Mouse (Mus musculus) lung, embryonic 15.5 days (tissue): ENCODE results near the gene Cyb561. TPM values are rescaled to one million over a fixed set of nuclear protein-coding genes. Genes with fewer than 3 reads are reported as not detected.

Experiments
- ATAC-seq: fragments of 200-750 bp; cut with Nextera tagmentation; 2 replicates; pipeline ENCODE4 v1.8.0; 2017; ENCODE audit warnings: moderate number of reproducible peaks, borderline replicate concordance; ENCODE audit not compliant: low FRiP score, low TSS enrichment; ENCODE audit errors: extremely low read depth
- H3K27ac ChIP-seq: fragments of 300-500 bp; sonication (generic); 2 replicates; pipeline ENCODE4 v1.5.1; 2015; ENCODE audit warnings: moderate library complexity, mild to moderate bottlenecking, inconsistent platforms
- H3K27me3 ChIP-seq: fragments of 300-500 bp; sonication (generic); 2 replicates; pipeline ENCODE4 v1.6.1; 2015; ENCODE audit warnings: inconsistent platforms
- H3K36me3 ChIP-seq: fragments of 300-500 bp; sonication (generic); 2 replicates; pipeline ENCODE4 v1.6.1; 2015; ENCODE audit warnings: inconsistent platforms
- H3K4me1 ChIP-seq: fragments of 300-500 bp; sonication (generic); 2 replicates; pipeline ENCODE4 v1.6.1; 2015; ENCODE audit warnings: inconsistent platforms
- H3K4me2 ChIP-seq: fragments of 300-500 bp; sonication (generic); 2 replicates; pipeline ENCODE4 v1.6.1; 2015; ENCODE audit warnings: inconsistent platforms, mild to moderate bottlenecking, moderate library complexity
- H3K4me3 ChIP-seq: fragments of 300-500 bp; sonication (generic); 2 replicates; pipeline ENCODE4 v1.5.1; 2015; ENCODE audit warnings: mild to moderate bottlenecking, inconsistent platforms
- H3K9ac ChIP-seq: fragments of 300-500 bp; sonication (generic); 2 replicates; pipeline ENCODE4 v1.6.1; 2015; ENCODE audit warnings: inconsistent platforms
- H3K9me3 ChIP-seq: fragments of 300-500 bp; sonication (generic); 2 replicates; pipeline ENCODE4 v1.6.1; 2016; ENCODE audit warnings: inconsistent platforms
- WGBS: fragments of 180-500 bp; shearing (Covaris S2); methylation state at CpG from one replicate; pipeline ENCODE4 v1.1.7; 2015; 5-methylcytosine and 5-hydroxymethylcytosine counted together
- polyA plus RNA-seq: library from polyadenylated mRNA; unstranded; fragments of >200 nt; fragmentation: Nextera tagmentation; extraction: Ambion mirVana; gene quantifications from 2 replicates; pipeline ENCODE4 v1.2.1, GENCODE M21; 2015

The Cyb561 gene
- polyA plus RNA-seq: 34.2 and 39.8 TPM in 2 replicates

- no peaks in the 10 kb centered on the region for H3K27me3 ChIP-seq
- H3K9me3 ChIP-seq: no peaks in the 10 kb centered on the region
- no peaks in the 10 kb centered on the region for H3K36me3 ChIP-seq
- ATAC-seq: no peak
- H3K4me2 ChIP-seq: no peak within 1 kb of the TSS
- no peak within 1 kb of the TSS for H3K4me3 ChIP-seq
- 60% methylated on average over 12 of the region's 12 CpGs for WGBS
- peaks cover 10% of the 10 kb centered on the region for H3K4me1 ChIP-seq
- no peak within 1 kb of the TSS for H3K9ac ChIP-seq
- no peak within 1 kb of the TSS for H3K27ac ChIP-seq
Observed at GRCm38 (mm10) chr11:105952911-105953386, at the start of gene Cyb561. Gene Cyb561 (minus strand): TSS chr11:105953336.

GRCm38 (mm10) chr11:106001718-106002117, 48.6 kb upstream of the Cyb561 start:
- Histone ChIP-seq H3K9me3 (no peaks in the 10 kb centered on the region), H3K4me1 (no peaks in the 10 kb centered on the region), H3K36me3 (no peaks in the 10 kb centered on the region), H3K4me3 (no peak overlapping the region), H3K9ac (no peak overlapping the region), H3K27me3 (no peaks in the 10 kb centered on the region), H3K4me2 (no peak overlapping the region), H3K27ac (no peak overlapping the region)
- no peak for ATAC-seq
- 37% methylated on average over 4 of the region's 4 CpGs for WGBS

- Histone ChIP-seq H3K9me3 (no peaks in the 10 kb centered on the region), H3K27ac (no peak overlapping the region), H3K9ac (no peak overlapping the region), H3K4me2 (no peak overlapping the region), H3K4me3 (no peak overlapping the region), H3K36me3 (no peaks in the 10 kb centered on the region), H3K4me1 (no peaks in the 10 kb centered on the region), H3K27me3 (no peaks in the 10 kb centered on the region)
- ATAC-seq: no peak
- 93% methylated on average over 6 of the region's 6 CpGs for WGBS
Observed at GRCm38 (mm10) chr11:106000062-106000461, 46.9 kb upstream of the Cyb561 start.

- no peak for ATAC-seq
- 94% methylated on average over 3 of the region's 3 CpGs for WGBS
- H3K27me3 ChIP-seq: no peaks in the 10 kb centered on the region
- no peaks in the 10 kb centered on the region for H3K9me3 ChIP-seq
- H3K4me2 ChIP-seq: no peak within 1 kb of the TSS
- H3K27ac ChIP-seq: no peak within 1 kb of the TSS
- no peak within 1 kb of the TSS for H3K9ac ChIP-seq
- no peak within 1 kb of the TSS for H3K4me3 ChIP-seq
- H3K4me1 ChIP-seq: no peaks in the 10 kb centered on the region
- no peaks in the 10 kb centered on the region for H3K36me3 ChIP-seq
Observed at GRCm38 (mm10) chr11:105994375-105994774, 41.2 kb upstream of the Cyb561 start, which contains the start of gene Ace3. Gene Ace3 (plus strand): TSS chr11:105994675.

GRCm38 (mm10) chr11:105990231-105990630, 37.1 kb upstream of the Cyb561 start:
- Histone ChIP-seq H3K9me3 (no peaks in the 10 kb centered on the region), H3K4me1 (no peaks in the 10 kb centered on the region), H3K4me3 (no peak overlapping the region), H3K4me2 (no peak overlapping the region), H3K9ac (no peak overlapping the region), H3K27ac (peak overlapping the region; percentile 35; the same call in 1 of the 2 replicates), H3K27me3 (no peaks in the 10 kb centered on the region), H3K36me3 (no peaks in the 10 kb centered on the region)
- WGBS: 47% methylated on average over 2 of the region's 2 CpGs
- peak; percentile 30; the same call in 1 of the 2 replicates for ATAC-seq

- Histone ChIP-seq H3K27ac (no peak overlapping the region), H3K36me3 (no peaks in the 10 kb centered on the region), H3K27me3 (no peaks in the 10 kb centered on the region), H3K9ac (no peak overlapping the region), H3K9me3 (no peaks in the 10 kb centered on the region), H3K4me2 (no peak overlapping the region), H3K4me1 (no peaks in the 10 kb centered on the region), H3K4me3 (no peak overlapping the region)
- no peak; the same call in 1 of the 2 replicates for ATAC-seq
- 64% methylated on average over 6 of the region's 6 CpGs for WGBS
Observed at GRCm38 (mm10) chr11:105989446-105989845, 36.3 kb upstream of the Cyb561 start.

- H3K4me3 ChIP-seq: no peak overlapping the region
- H3K4me1 ChIP-seq: no peaks in the 10 kb centered on the region
- no peak overlapping the region for H3K4me2 ChIP-seq
- no peak overlapping the region for H3K9ac ChIP-seq
- no peaks in the 10 kb centered on the region for H3K9me3 ChIP-seq
- ATAC-seq: 0 out of 2 replicates have a peak, but pooled peaks have one; percentile 6
- 53% methylated on average over 6 of the region's 6 CpGs for WGBS
- H3K36me3 ChIP-seq: no peaks in the 10 kb centered on the region
- no peaks in the 10 kb centered on the region for H3K27me3 ChIP-seq
- no peak overlapping the region for H3K27ac ChIP-seq
Observed at GRCm38 (mm10) chr11:105987446-105987845, 34.3 kb upstream of the Cyb561 start.

- Histone ChIP-seq H3K9me3 (no peaks in the 10 kb centered on the region), H3K4me2 (no peak overlapping the region), H3K4me3 (no peak overlapping the region), H3K27ac (no peak overlapping the region), H3K9ac (no peak overlapping the region), H3K36me3 (no peaks in the 10 kb centered on the region), H3K27me3 (no peaks in the 10 kb centered on the region), H3K4me1 (no peaks in the 10 kb centered on the region)
- no peak for ATAC-seq
- WGBS: 75% methylated on average over 4 of the region's 4 CpGs
Observed at GRCm38 (mm10) chr11:105984452-105984851, 31.3 kb upstream of the Cyb561 start.

GRCm38 (mm10) chr11:105978634-105979033, 25.5 kb upstream of the Cyb561 start:
- no peak overlapping the region for H3K4me3 ChIP-seq
- no peak overlapping the region for H3K27ac ChIP-seq
- 50% methylated on average over 5 of the region's 5 CpGs for whole genome bisulfite sequencing
- no peaks in the 10 kb centered on the region for H3K36me3 ChIP-seq
- H3K4me2 ChIP-seq: no peak overlapping the region
- ATAC-seq: no peak
- no peaks in the 10 kb centered on the region for H3K9me3 ChIP-seq
- H3K9ac ChIP-seq: no peak overlapping the region
- no peaks in the 10 kb centered on the region for H3K4me1 ChIP-seq
- no peaks in the 10 kb centered on the region for H3K27me3 ChIP-seq

GRCm38 (mm10) chr11:105978232-105978631, 25.1 kb upstream of the Cyb561 start:
- Histone ChIP-seq H3K4me3 (no peak overlapping the region), H3K9ac (no peak overlapping the region), H3K4me2 (no peak overlapping the region), H3K36me3 (no peaks in the 10 kb centered on the region), H3K9me3 (no peaks in the 10 kb centered on the region), H3K27ac (no peak overlapping the region), H3K4me1 (no peaks in the 10 kb centered on the region), H3K27me3 (no peaks in the 10 kb centered on the region)
- WGBS: 76% methylated on average over 2 of the region's 2 CpGs
- no peak for ATAC-seq

- Histone ChIP-seq H3K27ac (no peak overlapping the region), H3K4me2 (no peak overlapping the region), H3K9ac (no peak overlapping the region), H3K27me3 (no peaks in the 10 kb centered on the region), H3K4me3 (no peak overlapping the region), H3K4me1 (no peaks in the 10 kb centered on the region), H3K36me3 (no peaks in the 10 kb centered on the region), H3K9me3 (no peaks in the 10 kb centered on the region)
- ATAC-seq: no peak
- 82% methylated on average over 5 of the region's 5 CpGs for WGBS
Observed at GRCm38 (mm10) chr11:105975636-105976035, 22.5 kb upstream of the Cyb561 start.

GRCm38 (mm10) chr11:105975050-105975449, 21.9 kb upstream of the Cyb561 start:
- no peaks in the 10 kb centered on the region for H3K27me3 ChIP-seq
- no peak overlapping the region for H3K4me2 ChIP-seq
- H3K9me3 ChIP-seq: no peaks in the 10 kb centered on the region
- no peak overlapping the region for H3K9ac ChIP-seq
- H3K4me1 ChIP-seq: no peaks in the 10 kb centered on the region
- H3K4me3 ChIP-seq: no peak overlapping the region
- H3K36me3 ChIP-seq: no peaks in the 10 kb centered on the region
- ATAC-seq: no peak
- 71% methylated on average over 3 of the region's 3 CpGs for WGBS
- no peak overlapping the region for H3K27ac ChIP-seq

- Histone ChIP-seq H3K27ac (no peak overlapping the region), H3K9ac (no peak overlapping the region), H3K4me3 (no peak overlapping the region), H3K27me3 (no peaks in the 10 kb centered on the region), H3K4me1 (no peaks in the 10 kb centered on the region), H3K36me3 (no peaks in the 10 kb centered on the region), H3K4me2 (no peak overlapping the region), H3K9me3 (no peaks in the 10 kb centered on the region)
- no peak for ATAC-seq
- WGBS: 78% methylated on average over 6 of the region's 6 CpGs
Observed at GRCm38 (mm10) chr11:105974593-105974992, 21.5 kb upstream of the Cyb561 start.
